Mouse (Mus musculus): ENCODE measurements around the gene Cox8b.

The Cox8b gene

DNA sequence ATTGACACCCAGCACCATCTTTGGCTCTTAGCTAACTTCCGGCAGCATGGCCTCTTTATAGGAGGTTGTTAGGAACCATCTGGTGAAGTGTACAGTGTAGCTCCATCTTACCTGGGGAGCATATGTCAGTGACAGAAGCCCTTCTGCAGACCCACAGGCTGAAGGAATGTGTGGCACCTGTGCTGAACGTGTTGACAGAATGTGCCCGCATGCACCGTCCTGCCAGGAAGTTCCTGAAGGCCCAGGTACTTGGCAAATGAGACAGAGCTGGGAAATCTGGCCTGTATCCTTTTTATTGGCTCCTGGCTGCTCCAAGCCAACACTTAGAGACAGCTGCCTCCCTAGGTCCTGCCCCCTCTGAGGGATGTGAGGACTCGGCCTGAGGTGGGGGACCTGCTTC lies 39.5 kb downstream of the Cox8b start:
- no peak for DNase-seq (ENCODE audit: low spot score)

DNA sequence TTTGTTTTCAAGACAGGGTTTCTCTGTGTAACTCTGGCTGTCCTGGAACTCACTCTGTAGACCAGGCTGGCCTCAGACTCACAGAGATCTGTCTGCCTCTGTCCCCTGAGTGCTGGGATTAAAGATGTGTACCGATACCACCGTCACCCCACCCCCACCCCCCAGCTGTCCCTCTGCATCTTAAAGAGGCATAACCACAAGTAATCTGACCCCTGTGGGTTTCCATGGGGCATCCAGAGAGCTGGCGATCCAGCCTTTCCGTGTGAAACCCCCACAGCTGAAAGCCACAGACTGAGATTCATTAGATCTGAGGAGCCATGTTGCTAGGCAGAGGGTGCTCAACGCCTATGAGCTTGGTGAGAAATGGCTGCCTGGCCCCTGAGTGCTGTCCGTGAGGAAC lies 40.2 kb downstream of the Cox8b start:
- DNase-seq (ENCODE audit: low spot score) = no peak

DNA sequence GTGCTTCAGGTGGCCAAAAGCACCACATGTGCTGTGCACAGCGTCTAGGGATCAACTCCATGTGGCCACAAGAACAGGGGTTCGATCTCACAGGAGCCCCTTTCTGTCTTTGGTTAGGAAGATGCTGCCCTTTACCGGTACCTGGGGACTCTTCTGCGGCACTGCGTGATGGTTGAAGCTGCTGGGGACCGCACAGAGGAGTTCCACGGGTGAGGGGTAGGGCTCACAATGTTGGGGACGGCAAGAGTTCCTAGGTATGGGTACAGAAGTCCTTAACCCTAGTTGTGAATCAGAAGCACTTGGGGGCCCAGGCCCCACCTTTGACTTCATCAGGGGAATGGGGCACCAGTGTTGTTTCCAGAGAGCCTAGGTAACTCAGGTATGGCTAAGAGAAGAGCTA lies 41.5 kb downstream of the Cox8b start:
- DNase-seq (ENCODE audit: low spot score) = no peak

DNA sequence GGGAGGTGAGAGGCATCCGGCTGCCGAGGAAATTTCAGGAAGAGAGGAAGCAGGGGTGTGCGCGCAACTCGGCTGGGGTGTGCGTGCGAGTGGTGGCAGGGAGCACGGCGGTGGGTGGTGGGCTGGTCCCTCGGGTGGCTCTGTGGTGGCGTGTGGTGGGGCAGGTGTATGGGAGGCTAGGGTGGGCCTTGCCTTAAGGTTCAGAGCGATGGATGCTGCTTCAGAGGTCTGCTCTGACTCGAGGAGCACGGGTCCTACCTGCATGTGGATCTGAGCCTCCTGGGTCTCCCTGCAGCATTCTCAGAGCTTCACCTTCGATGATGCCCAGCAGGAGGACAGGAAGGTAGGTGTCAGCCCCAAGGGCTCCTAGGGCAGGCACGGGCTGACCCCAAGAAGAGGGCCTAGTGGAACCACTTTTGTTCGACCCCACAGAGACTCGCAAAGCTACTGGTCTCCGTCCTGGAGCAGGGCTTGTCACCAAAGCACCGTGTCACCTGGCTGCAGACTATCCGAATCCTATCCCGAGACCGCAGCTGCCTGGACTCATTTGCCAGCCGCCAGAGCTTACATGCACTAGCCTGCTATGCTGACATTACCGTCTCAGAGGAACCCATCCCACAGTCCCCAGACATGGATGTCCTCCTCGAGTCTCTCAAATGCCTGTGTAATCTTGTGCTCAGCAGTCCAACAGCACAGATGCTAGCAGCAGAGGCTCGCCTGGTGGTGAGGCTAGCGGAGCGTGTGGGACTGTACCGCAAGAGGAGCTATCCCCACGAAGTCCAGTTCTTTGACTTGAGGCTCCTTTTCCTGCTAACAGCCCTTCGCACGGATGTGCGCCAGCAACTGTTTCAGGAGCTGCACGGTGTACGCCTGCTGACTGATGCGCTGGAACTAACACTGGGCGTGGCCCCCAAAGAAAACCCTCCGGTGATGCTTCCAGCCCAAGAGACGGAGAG lies 42.4 kb downstream of the Cox8b start, which contains the start of gene Bet1l:
TSS of gene Bet1l (minus strand) at position 28 of the 956 bp plus-strand sequence.
- no peak for DNase-seq (ENCODE audit: low spot score)

DNA sequence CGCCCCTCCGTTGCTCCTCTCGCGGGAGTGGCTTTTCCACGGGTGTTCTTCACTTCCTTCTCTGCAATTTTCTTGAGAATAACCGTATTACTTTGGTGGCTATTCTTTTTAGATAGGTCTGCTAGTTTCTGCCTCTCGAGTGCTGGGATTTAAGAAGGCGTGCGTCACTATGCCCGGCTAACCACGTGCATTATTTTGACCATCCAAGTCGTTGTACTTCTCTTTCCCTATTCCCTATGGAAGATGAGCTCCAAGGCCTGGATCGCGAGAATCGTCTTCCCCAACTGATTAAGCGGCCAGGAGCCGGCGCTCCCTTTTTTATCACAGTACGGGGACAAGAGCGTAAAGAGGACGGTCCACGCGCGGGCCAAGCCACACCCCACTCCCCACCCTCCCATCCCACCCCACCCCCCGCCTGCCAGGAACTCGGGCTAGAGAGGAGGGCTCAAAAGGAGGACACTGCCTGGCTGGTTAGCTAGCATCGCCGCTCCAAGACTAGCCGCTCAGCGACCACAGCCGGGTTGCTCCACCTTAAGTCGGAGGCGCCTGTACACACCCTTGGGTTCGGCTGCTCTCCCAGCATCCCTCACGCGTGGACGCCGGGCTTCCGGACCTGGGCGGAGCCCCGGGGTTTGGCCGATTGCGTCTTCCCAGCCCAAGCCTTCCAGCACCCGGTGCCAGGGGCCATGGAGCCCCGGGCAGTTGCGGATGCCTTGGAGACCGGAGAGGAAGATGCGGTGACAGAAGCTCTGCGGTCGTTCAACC lies 43.3 kb downstream of the Cox8b start, which contains the start of gene Ric8a:
TSS of gene Ric8a (plus strand) at position 173 of the 765 bp plus-strand sequence.
- DNase-seq (ENCODE audit: low spot score) = peak; percentile 85

DNA sequence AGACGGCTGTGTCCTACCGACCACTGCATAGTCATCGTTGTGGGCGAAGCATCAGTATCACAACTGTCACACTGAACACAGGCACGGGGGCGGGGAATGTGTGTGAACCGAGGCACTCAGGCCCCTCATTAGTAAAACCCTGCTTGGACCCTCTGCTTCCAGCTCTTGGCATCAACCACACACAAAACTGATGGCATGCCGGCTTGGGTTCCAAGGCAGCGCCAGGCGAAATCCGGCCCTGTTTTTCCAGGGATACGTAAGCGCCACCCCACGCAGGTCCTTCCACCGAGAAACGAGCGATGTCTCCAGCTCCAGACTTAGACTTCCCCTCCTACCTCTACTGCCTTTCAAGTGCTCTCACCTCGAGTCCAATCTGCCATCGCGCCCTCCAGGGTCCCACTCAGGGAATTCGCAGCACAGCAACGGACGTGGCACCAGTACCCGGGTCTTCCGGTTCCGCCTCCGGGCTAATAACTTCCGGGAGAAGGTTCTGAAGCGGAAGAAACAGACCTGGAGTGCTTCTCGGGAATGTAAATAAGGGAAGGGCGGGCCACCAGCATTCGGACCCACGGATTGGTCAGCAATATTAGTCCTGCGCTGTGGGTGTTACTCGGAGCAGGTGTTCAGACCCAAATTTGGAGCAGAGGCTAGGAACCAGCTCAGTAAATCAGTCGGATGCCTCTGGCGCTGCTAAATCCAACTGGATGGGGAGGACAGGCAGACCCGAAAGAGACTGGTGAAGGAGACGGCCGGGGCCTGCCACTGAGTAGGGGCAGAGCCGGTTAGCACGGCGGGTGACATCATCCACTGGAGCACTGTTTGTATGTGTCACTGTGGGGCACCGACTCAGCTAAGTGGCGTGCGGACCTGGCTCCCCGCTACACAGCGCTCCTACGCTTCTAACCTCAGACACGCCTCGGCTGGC lies 44.1 kb downstream of the Cox8b start, which contains the start of gene Gm45785:
TSS of gene Gm45785 (minus strand) at position 472 of the 925 bp plus-strand sequence.
- DNase-seq (ENCODE audit: low spot score) = peak; percentile 86

DNA sequence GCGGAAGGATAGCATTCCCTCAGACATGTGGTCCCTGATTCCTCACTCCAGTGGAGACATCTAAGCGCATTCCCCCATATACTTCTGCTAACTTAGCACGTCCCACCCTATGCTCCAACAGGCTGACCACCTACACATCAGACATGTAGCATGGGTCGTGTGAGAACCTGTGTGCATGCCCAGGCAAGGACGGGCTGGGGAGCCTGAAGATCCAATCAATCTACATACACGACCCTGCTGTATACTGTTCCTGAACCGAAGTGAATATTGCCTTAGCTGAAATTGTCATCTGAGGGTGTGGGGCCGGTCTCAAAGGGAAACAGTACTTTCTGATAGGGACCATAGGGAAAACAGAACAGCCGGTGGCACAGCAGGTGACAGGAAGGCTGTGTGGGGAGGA lies 45.1 kb downstream of the Cox8b start:
- no peak for DNase-seq (ENCODE audit: low spot score)

DNA sequence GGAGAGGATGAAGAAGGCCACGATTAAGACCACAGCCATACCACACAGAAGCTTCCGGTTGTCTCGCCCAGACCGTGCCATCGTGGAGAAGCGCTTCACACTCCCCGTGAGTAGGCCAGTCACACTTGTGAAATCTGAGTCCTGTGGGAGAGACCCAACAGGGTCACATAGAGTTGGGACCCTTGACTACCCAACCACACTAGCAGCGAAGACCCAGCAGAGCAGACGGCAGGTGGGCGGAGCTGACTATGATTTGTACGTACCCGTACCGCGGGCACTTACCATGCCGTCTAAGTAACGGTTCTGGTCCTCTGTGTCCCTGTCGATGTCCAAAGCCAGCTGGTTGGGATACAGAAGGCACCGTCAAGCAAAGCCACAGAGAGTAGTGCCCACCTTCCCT lies 45.8 kb downstream of the Cox8b start:
- DNase-seq (ENCODE audit: low spot score) = no peak

DNA sequence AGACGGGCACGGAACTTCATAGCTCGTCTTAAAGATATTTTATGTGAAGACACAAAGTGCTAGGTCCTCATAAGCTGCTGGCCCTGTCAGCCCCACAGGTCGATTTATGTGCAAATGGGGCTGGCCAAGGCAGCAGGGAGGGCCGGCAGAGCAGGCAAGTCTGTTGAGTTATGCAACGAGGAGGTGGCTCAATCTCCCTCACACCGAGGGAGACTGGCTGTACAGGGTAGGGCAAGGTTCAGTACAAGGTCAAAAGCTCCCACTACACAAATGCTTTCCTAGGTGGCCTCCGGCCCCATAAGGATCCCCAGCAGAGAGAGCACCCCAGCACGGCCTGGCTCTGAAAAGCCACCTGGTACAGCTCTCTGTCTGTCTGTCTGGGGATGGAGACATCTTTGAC lies 46.9 kb downstream of the Cox8b start:
- DNase-seq (ENCODE audit: low spot score) = no peak

DNA sequence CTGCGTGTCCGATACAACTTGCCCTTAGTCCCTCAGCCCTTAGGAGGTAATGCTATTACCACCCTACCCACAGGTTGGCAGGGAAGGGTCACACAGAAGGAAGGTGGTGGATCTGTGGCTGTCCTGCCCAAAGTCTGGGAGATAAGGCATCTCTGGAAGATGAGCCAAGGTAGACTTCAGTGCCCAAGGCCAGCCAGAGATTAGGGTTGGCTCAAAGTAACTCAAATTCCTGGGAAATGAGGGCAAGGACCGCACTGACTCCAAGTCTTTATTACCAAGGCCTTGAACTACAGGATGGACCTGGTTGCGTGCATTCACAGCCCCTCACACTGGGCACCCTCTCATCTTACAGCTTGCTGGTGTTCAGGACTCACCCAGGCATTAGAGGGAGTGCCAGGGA lies 48.3 kb downstream of the Cox8b start:
- DNase-seq (ENCODE audit: low spot score) = no peak
